Mouse (Mus musculus): ENCODE results near the gene Nhs. TPM values are rescaled to one million over a fixed set of nuclear protein-coding genes. Genes with fewer than 3 reads are reported as not detected.

Gene Nhs
- 0.18 and 0.34 TPM in 2 replicates for polyA plus RNA-seq (2015; fragmentation: Nextera tagmentation; extraction: Ambion mirVana)

DNA sequence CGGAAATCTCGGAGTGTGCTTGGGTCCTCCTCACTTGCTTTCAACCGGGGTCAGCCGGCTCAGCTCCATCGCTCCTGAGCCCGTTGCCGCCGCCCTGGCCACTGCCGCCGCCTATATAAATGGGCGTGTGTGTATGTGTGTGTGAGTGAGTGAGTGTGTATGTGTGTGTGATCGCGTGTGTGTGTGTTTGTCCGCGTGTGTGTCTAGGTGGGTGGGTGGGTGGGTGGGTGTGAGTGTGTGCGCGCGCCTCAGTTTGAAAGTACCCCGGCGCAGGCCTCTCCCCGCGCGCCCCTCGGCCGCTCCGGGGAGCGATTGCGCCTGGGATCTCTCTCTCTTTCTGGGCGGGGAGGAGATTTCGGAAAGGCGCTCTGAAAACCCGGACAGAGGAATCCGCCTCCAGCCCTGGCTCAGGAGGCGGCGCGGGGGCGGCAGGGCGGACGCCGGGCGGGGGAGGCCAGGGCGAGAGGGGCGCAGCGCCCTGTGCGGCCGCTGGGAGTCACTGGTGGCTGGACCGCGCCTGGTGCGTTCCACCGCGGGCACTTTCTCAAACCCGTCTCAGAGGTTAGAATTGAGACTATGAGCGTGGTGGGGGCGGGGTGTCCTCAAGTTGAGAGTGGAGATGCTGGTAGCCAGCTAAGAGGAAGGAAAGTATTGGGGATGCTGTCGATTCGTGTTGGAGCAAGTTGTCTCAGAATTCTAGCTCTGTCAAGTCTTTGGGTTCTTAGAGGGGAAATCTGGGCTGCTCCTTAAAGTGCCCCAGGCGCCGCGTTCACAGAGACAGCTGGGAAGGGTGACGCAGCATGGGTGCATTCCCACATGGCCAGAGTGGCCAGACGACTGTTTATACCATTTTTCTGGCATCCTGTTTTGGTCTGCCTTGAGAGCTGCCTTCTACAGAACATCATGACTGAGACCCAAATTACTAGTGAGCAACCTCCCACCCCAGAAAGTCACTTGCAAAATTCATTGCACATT, at the start of gene Nhs:
Nhs (minus strand) TSS at position 94 of the 975 bp plus-strand sequence.
- DNase-seq (ENCODE audit: low spot score): no peak

DNA sequence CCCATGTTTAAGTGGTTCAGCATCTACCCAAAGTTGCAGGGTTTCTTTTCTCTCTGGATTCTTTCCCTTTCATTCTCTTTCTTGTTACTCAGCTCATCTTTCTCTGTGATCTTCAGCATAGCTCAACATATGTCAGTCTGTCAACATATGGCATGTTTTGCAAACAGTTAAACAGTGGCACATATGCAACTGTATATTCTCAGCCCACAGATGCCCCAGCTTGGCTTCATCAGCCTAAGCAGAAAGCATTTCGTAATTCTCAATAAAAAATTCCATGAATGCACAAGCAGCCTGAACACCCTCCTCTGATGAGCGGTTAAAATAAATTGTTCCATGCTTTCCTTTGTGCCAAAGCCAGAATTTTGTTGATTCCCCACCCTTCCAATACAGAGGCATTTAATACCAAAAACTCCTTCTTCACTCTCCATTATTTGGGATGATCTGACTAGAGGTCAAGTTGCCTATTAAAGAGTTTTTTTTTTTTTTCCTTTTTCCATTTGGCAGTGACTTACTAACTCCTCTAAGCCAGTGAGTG, 46.9 kb upstream of the Nhs start:
- no peak for DNase-seq (ENCODE audit: low spot score)

DNA sequence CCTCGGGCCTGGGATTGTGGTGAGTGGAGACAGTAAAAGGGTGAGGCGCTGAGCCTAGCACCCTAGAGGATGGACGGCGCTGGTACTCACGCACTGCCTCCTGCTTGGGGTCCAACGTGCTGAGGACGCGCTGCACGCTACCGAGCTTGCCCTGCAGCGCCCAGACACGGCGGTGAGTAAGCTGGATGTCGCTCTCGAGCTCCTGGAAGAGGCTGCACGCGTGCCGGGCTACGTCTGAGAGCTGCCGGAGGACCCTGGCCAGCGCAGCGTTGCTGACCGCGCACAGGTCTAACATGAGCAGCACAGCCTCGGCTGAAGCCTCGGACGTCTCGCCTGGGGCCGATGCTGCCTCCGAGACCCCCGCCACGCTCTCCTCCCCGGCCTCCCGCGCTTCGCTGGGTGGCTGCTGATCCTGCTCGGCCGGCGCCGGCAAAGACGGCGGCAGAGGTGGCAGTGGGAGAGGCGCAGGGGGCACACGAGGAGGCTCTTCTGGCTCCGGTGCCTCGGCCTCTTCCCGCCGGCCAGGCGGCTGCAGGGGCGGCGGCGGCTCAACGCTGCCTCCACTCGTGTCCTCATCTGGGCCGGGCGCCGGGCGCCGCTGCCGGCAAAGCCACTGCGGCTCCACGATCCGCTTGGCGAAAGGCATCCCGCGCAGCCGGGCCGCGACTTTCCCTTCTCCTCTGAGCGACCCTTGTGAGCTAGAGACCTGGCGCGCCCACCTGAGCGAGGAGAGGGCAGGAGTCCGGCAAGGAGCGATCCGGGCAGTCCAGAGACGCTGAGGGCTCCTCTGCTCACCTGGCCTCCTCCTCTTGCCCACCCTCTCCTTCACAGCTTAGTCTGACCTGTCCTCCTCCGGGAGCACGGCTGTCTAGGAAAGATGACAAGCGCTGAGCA, 540 bp downstream of the Nhs start:
- DNase-seq (ENCODE audit: low spot score): no peak

DNA sequence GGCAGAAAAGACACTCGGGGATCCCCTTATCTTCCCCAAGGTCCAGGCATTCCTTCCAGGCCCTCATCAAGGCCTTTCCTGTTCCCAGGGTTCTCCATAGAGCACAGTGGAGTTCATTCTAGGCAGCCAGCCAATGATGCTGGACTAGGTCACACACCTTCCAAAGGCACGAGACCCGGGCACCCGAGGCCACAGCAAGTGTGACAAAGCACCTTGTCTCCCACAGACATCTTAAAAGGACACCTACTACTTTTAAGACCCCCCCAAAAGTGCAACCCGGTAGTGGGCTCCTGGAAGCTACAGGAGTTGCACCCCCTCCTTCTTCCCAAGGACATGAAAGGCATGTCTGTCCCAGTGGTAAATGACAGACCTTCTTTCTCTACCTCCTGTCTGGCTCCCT, 1.4 kb downstream of the Nhs start:
- no peak for DNase-seq (ENCODE audit: low spot score)

DNA sequence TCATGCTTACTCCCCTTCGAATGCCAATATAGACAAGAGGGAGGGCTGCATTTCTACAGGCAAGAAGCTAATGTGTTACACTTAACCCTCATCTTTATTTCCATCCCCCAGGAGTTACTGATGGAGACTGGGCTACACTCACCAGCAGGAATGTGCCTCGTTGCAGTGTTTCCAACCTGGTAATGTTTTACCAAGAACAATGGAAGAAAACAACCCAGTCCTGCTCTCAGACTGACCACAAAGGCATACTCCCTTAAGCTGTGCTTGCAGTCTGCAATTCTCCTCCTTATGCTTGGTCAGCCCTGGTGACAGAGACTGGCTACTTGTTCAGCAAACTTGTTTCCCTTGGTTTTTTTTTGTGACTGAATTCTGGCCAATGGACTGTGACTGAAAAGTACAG, 21.7 kb downstream of the Nhs start:
- DNase-seq (ENCODE audit: low spot score): no peak

DNA sequence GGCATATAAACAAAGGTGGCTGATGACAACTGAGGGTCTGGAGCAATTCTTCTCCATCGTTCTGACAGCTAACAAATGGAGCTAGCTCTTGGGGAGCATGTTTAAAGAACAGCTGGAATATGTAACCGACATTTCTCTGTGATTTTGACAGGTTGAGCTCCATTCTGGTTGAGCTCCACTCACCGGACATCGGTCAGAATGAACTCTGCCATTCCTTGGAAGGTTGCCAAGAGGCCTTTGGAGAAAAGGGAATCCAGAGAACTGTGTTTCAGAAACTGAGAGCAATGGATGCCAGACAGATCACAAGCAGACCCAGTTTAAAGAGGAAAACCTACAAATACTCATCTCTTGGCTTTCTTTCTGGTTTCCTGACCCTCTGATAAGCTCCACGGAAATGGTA, 46.3 kb downstream of the Nhs start:
- no peak for DNase-seq (ENCODE audit: low spot score)

DNA sequence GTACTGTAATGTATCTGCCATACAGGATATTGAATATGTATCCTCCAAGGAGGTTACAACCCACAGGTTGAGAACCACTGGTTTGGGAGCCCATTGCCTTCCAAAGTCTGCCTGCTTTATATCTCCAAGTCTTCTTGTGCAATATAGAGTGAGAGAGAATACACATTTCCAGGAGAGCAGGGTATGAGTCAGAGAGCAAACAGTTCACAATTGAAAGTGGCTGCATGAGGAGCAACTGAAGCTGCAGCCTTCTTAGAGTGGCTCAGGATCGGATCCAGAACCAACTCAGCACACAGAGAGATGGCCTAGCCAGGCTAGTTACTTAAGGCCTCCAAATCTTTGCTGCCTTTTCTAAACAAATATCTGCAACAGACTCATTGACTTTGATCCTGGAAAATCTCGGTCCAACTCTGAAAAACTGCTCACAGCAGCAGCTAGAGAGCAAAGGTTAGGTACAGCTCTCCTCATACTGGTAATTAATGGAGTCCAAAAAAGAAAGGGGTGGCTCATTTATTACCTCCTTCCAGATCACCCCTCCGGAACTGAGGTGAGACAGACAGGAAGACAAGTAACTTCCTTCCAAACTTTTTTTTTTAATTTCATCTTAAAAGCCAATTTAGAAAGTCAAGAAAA, 56.6 kb downstream of the Nhs start:
- DNase-seq (ENCODE audit: low spot score): no peak

DNA sequence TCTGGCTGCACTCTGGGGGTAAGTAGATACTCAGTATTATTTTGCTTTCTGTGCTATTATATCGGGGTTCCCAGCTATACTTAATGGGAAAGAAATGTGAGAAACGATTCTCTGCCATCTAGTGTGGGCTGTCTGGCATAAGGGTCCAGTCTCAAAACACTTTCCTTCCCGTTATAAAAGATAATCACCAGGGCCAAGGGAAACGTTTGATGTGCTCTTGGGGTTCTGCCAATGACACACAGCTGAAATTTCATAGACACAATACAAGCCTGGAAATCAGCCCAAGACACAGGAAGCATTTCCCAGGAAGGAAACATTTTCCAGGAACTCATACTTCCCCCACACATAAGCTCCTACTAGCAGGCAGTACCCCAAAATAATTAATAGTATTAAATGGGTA, 61.2 kb downstream of the Nhs start:
- no peak for DNase-seq (ENCODE audit: low spot score)

DNA sequence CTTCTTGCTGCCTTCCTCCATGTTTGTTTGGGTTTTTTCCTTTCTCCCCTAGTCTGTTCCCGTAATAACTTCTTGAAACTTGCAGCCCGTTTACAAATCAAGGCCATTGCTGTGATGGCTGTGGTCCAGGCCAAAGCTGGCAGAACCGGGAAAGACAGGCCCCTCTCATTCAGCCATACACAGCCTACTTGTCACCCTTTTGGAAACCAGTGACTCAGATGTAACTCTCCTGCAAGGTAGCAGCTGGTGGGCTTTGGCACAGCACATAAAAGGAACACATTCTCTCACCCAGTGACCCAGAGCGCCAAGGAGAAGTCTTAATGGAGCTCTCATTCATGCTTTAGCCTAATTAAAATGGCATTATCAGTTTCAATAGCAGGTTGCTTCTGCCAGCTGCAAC, 72.2 kb downstream of the Nhs start:
- no peak for DNase-seq (ENCODE audit: low spot score)

DNA sequence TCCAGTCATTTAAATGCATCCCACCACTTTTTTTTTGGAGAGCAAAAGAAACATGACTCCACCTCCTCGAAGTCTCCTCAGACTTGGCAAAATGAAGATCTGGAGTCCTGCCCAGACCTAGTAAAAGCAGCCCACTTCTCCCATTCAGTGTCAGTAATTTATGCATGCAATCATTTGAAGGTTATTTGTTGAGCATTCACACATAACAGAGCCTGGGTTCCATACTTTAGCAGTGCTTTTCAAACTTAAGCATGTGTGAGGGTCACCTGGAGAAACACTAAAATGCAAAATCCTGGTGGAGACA, 73.7 kb downstream of the Nhs start:
- DNase-seq (ENCODE audit: low spot score): no peak

DNA sequence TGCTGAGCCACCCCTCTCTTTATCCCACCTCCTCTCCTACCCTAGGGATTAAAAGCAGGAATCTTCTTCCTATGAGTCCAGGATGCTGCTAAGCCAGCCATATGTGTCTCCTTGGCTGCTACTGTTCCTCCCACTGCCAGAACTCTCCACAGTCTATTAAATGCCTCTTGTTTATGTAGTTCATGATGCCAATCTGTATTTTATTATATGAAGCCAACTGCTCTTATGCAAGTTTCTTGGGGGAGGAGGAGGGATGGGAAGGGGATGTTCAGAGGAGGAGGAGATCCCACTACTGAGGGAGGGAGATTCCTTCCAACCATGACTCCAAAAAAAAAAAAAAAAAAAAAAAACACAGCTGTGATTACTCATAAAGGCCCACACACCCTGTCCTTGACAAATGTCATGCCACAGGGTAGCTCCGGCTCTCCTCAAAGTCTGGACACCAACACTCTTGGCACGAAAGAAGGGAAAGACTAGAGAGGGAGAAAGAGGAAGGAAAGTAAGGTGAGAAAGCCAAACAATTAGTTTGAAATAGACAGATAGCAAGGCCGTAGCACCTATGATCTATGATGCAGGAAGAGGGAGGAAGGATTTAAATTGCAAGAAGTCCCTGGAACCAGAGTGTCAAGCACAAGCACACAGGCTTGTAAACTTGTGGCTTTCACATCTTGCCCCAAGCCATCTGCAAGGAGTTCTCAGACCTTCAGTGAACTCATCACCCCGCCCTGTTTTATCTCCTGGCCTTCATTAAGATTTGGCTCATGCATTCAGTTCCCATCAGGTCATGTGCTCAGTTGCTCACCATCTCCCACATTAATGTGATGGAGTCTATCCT, 74.3 kb downstream of the Nhs start:
- no peak for DNase-seq (ENCODE audit: low spot score)

DNA sequence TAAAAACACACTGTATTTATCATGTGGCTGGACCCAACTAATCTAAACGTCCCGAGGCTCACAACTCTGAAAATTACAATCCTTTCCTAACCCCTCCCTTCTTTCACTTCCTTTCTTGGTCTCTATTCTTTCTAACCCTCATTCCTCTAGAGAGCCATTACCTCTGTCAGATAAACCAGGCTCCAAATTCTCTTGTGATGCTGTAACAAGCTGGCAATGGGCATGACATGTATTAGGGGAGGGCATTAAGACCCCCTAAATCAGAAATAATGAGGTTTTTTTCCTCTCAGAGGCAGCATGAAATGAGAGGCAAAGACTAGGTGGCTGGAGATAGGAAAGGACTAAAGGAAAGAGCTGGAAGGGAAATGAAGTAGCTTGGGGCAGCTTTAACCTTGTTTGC, 96.4 kb downstream of the Nhs start:
- no peak for DNase-seq (ENCODE audit: low spot score)

DNA sequence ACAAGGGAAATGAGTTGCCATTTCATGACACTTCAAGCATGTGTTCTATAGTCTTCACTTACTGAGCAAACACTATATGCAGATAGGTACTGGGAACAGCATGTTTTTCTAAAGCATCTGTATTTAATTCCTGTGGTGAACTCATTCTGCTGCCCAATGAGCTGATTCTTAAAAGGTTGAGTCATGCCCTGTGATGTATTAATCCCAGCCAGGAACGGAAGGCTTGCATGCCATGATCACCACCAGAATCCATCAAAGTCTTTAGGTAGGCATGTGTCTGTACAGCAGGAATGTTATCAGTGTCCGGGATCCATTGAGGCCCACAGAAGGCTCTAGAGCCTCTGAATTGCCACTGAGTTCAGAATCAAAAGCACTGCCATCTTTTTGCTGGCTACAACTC, 103.9 kb downstream of the Nhs start:
- no peak for DNase-seq (ENCODE audit: low spot score)

DNA sequence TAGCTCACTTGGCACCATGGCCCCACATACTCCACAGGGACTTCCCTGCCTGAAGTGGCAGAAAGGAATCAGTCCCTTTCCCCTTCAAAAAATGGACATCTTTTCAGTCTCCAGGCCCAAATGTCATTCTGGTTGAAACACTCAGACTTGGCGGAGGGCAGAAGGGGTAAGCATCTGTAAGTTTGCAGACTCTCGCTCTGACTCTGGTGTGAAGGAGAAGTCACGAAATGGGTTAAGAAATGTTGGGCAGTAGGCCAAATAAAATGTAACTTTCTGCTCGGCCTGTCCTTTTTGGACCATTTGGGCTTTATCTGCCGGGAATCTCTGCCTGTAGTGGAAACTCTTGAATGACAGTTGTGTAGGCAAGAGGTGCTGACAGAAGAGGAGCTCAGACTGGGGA, 106.0 kb downstream of the Nhs start:
- DNase-seq (ENCODE audit: low spot score): no peak

DNA sequence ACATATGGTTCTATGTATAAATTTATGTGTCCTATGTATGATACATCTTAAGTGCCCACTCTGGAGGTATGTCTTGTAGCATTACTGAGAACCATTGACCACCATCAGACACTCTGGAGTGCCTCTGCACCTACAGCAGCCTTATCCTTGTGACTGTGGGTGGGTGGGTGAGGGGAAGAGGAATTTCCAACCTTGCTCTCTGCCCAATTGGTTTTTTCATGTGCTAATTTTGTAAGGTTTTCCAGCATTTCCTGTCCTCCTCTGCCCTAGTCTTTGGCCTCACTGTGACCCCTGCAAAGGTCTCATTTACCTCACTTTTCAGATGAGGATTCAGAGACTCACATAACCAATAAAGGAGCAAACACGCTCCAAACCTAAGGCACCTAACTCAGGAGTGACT, 107.0 kb downstream of the Nhs start:
- DNase-seq (ENCODE audit: low spot score): no peak

DNA sequence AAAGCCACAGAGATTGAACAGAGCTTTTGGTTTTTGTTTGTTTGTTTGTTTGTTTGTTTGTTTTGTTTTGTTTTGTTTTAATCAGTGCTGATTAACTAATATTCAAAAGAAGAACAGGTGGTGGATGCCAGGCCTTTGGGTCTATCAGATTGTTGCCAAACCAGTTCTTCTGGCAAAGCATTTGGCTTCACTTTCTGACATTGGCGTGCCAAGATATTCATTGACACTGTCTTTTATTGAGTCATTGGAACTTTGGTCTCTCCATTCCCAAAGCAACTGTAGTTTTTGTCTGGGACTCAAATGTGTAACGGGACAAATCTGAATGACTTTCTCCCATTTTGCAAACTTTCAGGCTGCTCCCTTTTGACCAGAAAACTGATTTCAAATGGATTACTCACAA, 109.9 kb downstream of the Nhs start:
- no peak for DNase-seq (ENCODE audit: low spot score)

DNA sequence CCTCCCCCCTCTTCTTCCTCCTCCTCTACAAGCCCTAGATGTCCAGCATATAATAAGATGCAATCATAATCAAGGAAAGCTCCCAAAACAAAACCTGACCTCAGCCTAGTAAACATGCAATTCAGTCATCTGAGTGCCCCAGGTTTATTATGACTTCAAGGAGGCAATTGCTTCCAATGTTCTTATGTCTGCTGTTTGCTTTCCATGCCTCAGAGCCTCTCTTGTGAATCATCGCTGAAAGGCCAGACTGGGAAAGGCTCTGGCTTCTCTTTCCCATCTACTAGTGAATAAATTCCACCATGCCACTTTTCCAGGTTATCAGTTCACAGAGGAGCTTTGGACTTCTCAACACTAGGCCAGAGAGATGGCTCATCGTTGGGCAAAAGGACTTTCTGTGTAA, 114.0 kb downstream of the Nhs start:
- DNase-seq (ENCODE audit: low spot score): no peak

DNA sequence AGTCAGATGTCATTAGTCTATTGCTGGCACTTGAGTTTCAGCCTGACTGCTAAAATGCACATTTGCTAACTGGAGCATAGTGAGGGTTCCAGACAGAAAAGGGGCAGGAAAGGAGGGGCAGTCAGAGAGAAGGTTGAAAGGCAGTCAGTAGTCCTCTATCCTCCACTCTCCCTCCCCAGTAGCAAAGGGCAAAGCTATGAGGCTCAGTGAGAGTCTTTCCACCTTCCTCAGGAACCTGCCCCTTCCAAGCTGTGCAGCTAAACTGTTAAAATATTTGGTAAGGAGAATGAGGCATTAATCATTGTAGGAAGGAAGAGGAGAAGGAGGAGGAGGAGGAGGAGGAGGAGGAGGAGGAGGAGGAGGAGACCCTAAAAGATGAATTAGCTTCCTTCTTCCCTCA, 115.4 kb downstream of the Nhs start:
- DNase-seq (ENCODE audit: low spot score): no peak

DNA sequence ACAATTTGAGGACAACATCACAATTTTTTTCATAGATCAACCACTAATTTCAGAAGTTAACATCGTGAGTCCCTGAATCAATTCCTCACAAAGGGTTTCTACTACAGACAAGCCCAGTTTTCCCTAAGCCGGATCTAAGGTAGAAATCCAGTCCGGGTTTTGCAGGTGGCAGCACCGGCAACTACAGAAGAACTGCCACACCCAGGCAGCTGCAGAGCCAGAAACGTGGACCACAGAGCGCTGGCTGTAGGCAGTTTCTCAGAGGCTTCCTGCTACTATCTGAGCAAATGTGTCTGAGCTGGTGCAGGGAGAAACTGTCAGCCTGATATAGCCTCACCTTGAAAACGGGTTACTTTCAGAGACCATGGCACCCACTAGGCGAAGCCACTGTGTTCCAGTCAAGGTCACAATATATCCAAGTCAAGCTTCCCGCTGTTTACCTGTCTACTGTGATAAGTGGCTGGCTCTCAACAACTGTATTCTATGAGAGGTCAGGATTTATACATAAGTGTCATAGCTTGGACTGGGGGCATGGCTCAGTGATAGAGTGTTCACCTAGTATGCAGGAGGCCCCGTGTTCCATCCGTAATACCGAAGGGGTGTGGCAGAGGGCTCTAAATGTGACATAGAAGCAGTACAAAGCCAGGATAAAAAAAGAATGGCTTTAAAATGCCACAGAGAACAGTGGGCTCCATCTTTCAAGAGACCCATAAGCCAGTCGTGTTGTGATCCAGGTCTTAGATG, 134.1 kb downstream of the Nhs start:
- DNase-seq (ENCODE audit: low spot score): peak; percentile 55

DNA sequence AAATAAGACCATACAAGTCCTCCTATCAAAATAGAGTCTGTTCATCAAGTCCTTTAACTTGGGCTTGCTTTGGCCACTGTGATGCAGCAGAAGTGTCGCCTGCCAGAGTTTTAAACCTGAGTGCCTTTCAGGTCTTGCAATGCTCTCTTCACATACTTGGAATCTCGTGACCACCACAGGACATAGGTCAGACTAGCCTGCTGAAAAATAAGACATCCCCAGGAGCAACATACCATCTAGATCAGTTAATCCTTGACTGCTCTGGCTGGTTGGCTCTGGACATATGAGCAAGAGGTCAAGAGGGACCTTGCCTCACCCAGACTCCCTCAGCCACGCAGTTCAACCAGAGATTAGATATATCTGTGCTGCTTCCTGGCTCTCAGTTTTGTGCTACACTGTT, 137.8 kb downstream of the Nhs start:
- no peak for DNase-seq (ENCODE audit: low spot score)

Measured in thymus, postnatal 0 days (tissue).